Mouse (Mus musculus): Measurements from ENCODE around the gene Topors. TPM values are rescaled to one million over a fixed set of nuclear protein-coding genes. Genes with fewer than 3 reads are reported as not detected.
"Not testable (repeated sequence)": the region's sequence is repeated elsewhere in the genome, so short reads cannot be mapped to it uniquely, and the experiment has no call there.

The Topors gene
- 51.4 and 53.7 TPM in 2 replicates for polyA plus RNA-seq (2016; fragmentation: Nextera tagmentation; extraction: Ambion mirVana)

DNA sequence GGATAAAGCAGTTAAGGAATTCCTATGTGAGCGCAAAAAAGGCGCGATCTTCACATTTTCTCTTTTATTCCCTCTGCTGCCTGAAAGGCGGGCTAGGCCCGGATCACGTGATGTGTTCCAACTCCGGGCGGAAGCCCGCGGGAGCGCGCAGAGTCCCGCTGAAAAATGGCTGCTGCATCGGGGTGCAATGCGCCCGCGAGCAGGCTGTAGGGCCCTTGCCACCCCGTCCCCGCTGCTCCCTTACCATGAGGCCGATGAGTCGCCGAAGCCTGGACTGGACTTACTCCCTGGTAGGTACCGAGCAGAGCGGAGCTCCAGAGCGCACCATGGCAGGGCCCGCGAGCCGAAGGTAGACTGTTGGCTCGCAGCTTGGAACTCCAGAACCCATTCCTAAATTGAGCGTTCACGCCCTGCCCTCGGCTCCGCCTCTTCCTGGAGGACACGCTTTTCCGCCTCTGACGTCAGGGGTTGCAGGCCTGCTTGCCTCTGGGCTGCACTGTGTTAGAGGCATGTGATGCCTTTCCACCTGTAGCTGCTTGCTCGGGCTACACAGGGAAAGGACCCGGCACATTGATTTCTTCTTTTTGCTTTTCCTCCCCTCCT lies at the start of gene Topors, which contains the start of gene Smim27:
TSS of gene Topors (minus strand) at position 421 of the 603 bp plus-strand sequence.
TSS of gene Smim27 (plus strand) at position 150 of the 603 bp plus-strand sequence.
- peak; percentile 95 for ATAC-seq (ENCODE audit: low FRiP score)
- H3K36me3 ChIP-seq (replicated peaks), result peaks cover 20% of the 10 kb centered on the region
- no peaks in the 10 kb centered on the region for H3K9me3 ChIP-seq
- H3K4me1 ChIP-seq, result peaks cover 24% of the 10 kb centered on the region
- H3K4me3 ChIP-seq (replicated peaks), result peak within 1 kb of the TSS; percentile 71
- H3K9ac ChIP-seq, result peak within 1 kb of the TSS; percentile 89
- H3K27me3 ChIP-seq, result no peaks in the 10 kb centered on the region
- WGBS, result under 1% methylated on average over 38 of the region's 38 CpGs
- peak within 1 kb of the TSS; percentile 89 for H3K4me2 ChIP-seq
- H3K27ac ChIP-seq, result peak within 1 kb of the TSS; percentile 97

DNA sequence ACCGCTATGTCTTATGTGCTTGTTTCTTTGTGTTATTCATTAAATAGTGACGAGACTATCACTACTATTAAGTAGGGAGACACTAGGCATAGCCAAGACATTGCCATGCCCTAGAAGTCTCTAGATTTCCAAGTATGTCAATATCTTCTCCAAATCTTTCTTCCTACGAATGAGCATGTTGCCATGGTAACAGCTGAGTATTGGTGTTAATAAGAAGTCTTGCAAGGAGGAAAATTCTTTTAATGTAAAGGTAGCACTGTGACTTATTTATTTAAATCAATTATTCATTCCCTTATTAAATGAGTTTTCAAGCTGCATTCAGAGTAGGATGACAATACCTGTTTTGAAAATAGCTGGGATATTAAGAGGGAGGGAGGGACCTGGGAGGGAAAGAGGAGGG lies 47.8 kb upstream of the Topors start:
- WGBS, result 80% methylated on average over 3 of the region's 3 CpGs
- no peaks in the 10 kb centered on the region for H3K4me1 ChIP-seq
- no peak overlapping the region for H3K4me2 ChIP-seq
- H3K36me3 ChIP-seq (replicated peaks), result no peaks in the 10 kb centered on the region
- no peak overlapping the region for H3K9ac ChIP-seq
- no peak overlapping the region for H3K4me3 ChIP-seq (replicated peaks)
- no peak for ATAC-seq (ENCODE audit: low FRiP score)
- no peak overlapping the region for H3K27ac ChIP-seq
- no peaks in the 10 kb centered on the region for H3K9me3 ChIP-seq
- H3K27me3 ChIP-seq, result no peaks in the 10 kb centered on the region

- Histone ChIP-seq H3K4me3 (replicated peaks) (no peak overlapping the region), H3K9me3 (no peaks in the 10 kb centered on the region), H3K4me1 (no peaks in the 10 kb centered on the region), H3K27me3 (no peaks in the 10 kb centered on the region), H3K4me2 (no peak overlapping the region), H3K36me3 (replicated peaks) (no peaks in the 10 kb centered on the region), H3K9ac (no peak overlapping the region), H3K27ac (no peak overlapping the region)
- no peak for ATAC-seq (ENCODE audit: low FRiP score)
- WGBS, result 82% methylated on average over 6 of the region's 6 CpGs
Measured at GRCm38 (mm10) chr4:40313026-40313425, 43.4 kb upstream of the Topors start.

- Histone ChIP-seq H3K4me1 (no peaks in the 10 kb centered on the region), H3K4me3 (replicated peaks) (no peak overlapping the region), H3K36me3 (replicated peaks) (no peaks in the 10 kb centered on the region), H3K9me3 (no peaks in the 10 kb centered on the region), H3K9ac (no peak overlapping the region), H3K27ac (no peak overlapping the region), H3K27me3 (no peaks in the 10 kb centered on the region), H3K4me2 (no peak overlapping the region)
- no peak for ATAC-seq (ENCODE audit: low FRiP score)
- 87% methylated on average over 1 of the region's 1 CpGs for WGBS
Measured at GRCm38 (mm10) chr4:40312213-40312612, 42.6 kb upstream of the Topors start.

GRCm38 (mm10) chr4:40310796-40311383 lies 41.2 kb upstream of the Topors start:
- Histone ChIP-seq H3K27me3 (no peaks in the 10 kb centered on the region), H3K9ac (no peak overlapping the region), H3K4me2 (no peak overlapping the region), H3K4me3 (replicated peaks) (no peak overlapping the region), H3K9me3 (no peaks in the 10 kb centered on the region), H3K36me3 (replicated peaks) (no peaks in the 10 kb centered on the region), H3K27ac (no peak overlapping the region), H3K4me1 (no peaks in the 10 kb centered on the region)
- ATAC-seq (ENCODE audit: low FRiP score), result no peak
- 83% methylated on average over 11 of the region's 11 CpGs for WGBS

DNA sequence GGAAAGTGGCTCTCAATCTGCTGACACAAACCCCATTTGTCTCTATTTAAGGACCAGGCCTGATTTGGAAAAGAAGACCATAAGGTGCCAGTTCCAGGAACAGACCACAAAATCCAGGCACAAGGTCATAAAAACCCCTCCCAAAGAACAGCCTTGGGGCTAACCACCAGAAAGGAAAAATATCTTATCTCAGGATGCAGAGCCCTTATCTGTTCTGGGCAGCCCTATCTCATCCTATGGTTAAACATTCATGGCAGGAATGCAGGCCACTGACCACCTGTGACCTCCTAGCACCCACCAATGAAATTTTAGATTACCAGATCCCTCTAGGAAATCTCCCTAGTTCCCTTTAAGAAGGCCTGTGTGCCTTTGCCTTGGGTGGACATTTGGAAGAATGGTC lies 40.0 kb upstream of the Topors start:
- no peaks in the 10 kb centered on the region for H3K27me3 ChIP-seq
- H3K4me3 ChIP-seq (replicated peaks), result no peak overlapping the region
- no peak overlapping the region for H3K4me2 ChIP-seq
- H3K9ac ChIP-seq, result no peak overlapping the region
- H3K36me3 ChIP-seq (replicated peaks), result no peaks in the 10 kb centered on the region
- no peak overlapping the region for H3K27ac ChIP-seq
- no peaks in the 10 kb centered on the region for H3K9me3 ChIP-seq
- H3K4me1 ChIP-seq, result no peaks in the 10 kb centered on the region
- no peak for ATAC-seq (ENCODE audit: low FRiP score)

DNA sequence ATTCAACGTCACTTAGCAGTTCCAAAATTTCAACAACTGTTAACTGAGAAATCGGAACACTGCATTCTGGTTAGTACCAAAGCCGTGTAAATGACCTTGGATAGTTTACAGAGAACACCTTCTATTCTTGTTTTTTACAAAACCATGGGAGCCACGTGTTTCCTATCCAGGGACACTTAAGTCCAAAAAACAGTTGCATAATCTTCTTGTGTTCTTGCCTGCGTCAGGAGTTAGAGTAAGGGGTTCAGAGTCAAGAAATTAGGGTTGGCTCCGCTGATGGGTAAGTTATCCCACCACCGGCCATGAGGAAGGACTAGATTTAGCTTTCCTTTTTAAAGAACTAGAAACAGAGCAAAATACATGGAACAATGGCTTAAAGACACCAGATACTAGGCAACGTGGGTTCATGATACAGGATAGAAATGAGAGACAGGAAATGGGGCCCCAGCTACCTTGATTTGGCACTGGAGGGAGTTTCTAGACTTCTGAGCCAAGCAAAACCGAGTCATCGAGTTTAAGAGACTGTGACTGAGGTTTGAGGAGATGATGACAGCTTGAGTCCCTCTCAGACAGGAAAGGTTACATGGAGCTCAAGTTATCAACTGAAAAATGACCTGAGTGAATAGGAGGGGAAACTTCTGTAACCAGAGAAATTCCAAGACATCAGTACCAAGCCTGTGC lies 32.9 kb upstream of the Topors start:
- Histone ChIP-seq H3K9ac (no peak overlapping the region), H3K27ac (no peak overlapping the region), H3K9me3 (no peaks in the 10 kb centered on the region), H3K36me3 (replicated peaks) (no peaks in the 10 kb centered on the region), H3K27me3 (peaks cover 8% of the 10 kb centered on the region; the same call in 1 of the 2 replicates), H3K4me2 (no peak overlapping the region), H3K4me1 (no peaks in the 10 kb centered on the region), H3K4me3 (replicated peaks) (no peak overlapping the region)
- ATAC-seq (ENCODE audit: low FRiP score), result no peak
- 86% methylated on average over 10 of the region's 10 CpGs for WGBS

- Histone ChIP-seq H3K9me3 (no peaks in the 10 kb centered on the region), H3K36me3 (replicated peaks) (no peaks in the 10 kb centered on the region), H3K4me3 (replicated peaks) (no peak overlapping the region), H3K4me2 (peak overlapping the region; percentile 26), H3K27me3 (peaks cover 8% of the 10 kb centered on the region; the same call in 1 of the 2 replicates), H3K9ac (no peak overlapping the region), H3K27ac (no peak overlapping the region), H3K4me1 (no peaks in the 10 kb centered on the region)
- 15% methylated on average over 16 of the region's 16 CpGs for WGBS
- ATAC-seq (ENCODE audit: low FRiP score), result peak; percentile 82; the same call in 1 of the 2 replicates
Measured at GRCm38 (mm10) chr4:40301076-40301789, 31.6 kb upstream of the Topors start.

- Histone ChIP-seq H3K36me3 (replicated peaks) (no peaks in the 10 kb centered on the region), H3K27ac (no peak overlapping the region), H3K27me3 (peaks cover 8% of the 10 kb centered on the region; the same call in 1 of the 2 replicates), H3K9me3 (no peaks in the 10 kb centered on the region), H3K9ac (no peak overlapping the region), H3K4me2 (no peak overlapping the region), H3K4me3 (replicated peaks) (no peak overlapping the region), H3K4me1 (no peaks in the 10 kb centered on the region)
- ATAC-seq (ENCODE audit: low FRiP score), result no peak
- WGBS, result 77% methylated on average over 5 of the region's 5 CpGs
Measured at GRCm38 (mm10) chr4:40299169-40299568, 29.5 kb upstream of the Topors start.

DNA sequence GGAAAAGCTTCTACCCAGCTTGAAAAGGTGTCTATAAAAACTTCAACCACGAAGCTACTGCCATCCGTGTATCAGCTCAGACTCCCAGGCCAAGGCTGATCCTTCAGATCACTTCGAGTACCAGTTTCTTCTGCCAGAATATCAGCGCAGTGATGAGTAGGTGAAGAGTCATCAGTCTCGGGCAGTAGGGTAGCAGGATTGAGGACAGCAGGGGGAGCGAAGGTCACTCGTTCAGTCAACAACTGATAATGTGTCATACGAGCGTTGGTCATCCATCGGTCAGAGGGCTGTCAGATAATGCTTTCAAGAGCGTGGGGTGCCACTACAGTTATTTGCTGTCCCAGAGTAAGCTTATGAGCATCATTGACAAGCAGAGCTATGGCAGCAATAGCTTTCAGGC lies 21.9 kb upstream of the Topors start:
- H3K36me3 ChIP-seq (replicated peaks); H3K4me3 ChIP-seq (replicated peaks); H3K4me2 ChIP-seq; H3K27ac ChIP-seq; H3K4me1 ChIP-seq; H3K9ac ChIP-seq; H3K9me3 ChIP-seq; ATAC-seq (ENCODE audit: low FRiP score); H3K27me3 ChIP-seq: not testable (repeated sequence)
- WGBS, result 93% methylated on average over 11 of the region's 11 CpGs

GRCm38 (mm10) chr4:40289046-40289445 lies 19.4 kb upstream of the Topors start:
- ATAC-seq (ENCODE audit: low FRiP score), result no peak
- Histone ChIP-seq H3K4me2 (no peak overlapping the region), H3K27ac (no peak overlapping the region), H3K4me1 (no peaks in the 10 kb centered on the region), H3K4me3 (replicated peaks) (no peak overlapping the region), H3K9ac (no peak overlapping the region), H3K27me3 (no peaks in the 10 kb centered on the region), H3K36me3 (replicated peaks) (no peaks in the 10 kb centered on the region), H3K9me3 (no peaks in the 10 kb centered on the region)
- 90% methylated on average over 2 of the region's 2 CpGs for WGBS

- Histone ChIP-seq H3K27ac (no peak overlapping the region), H3K4me1 (no peaks in the 10 kb centered on the region), H3K9ac (no peak overlapping the region), H3K36me3 (replicated peaks) (no peaks in the 10 kb centered on the region), H3K9me3 (no peaks in the 10 kb centered on the region), H3K27me3 (no peaks in the 10 kb centered on the region), H3K4me2 (no peak overlapping the region), H3K4me3 (replicated peaks) (no peak overlapping the region)
- ATAC-seq (ENCODE audit: low FRiP score), result no peak
- 79% methylated on average over 6 of the region's 6 CpGs for WGBS
Measured at GRCm38 (mm10) chr4:40287415-40287814, 17.8 kb upstream of the Topors start.
